Mouse (Mus musculus) frontal cortex, postnatal 10 days (tissue): ENCODE measurements around the gene Sart1.
"Not testable (repeated sequence)": the region's sequence is repeated elsewhere in the genome, so short reads cannot be mapped to it uniquely, and the experiment has no call there.

Experiments
- DNase-seq, 2 experiments: peaks; one replicate each; pipeline ENCODE4 v3.0.0; 2022; ENCODE audit warnings: low spot score in 2 of 2, mixed read lengths in 1 of 2

Gene Sart1

GRCm38 (mm10) chr19:5414534-5414957, 26.0 kb upstream of the Sart1 start:
- DNase-seq, result no peak

GRCm38 (mm10) chr19:5413840-5414239, 25.3 kb upstream of the Sart1 start:
- no peak for DNase-seq

GRCm38 (mm10) chr19:5411961-5412360, 23.5 kb upstream of the Sart1 start:
- DNase-seq, result no peak

GRCm38 (mm10) chr19:5410641-5411040, 22.1 kb upstream of the Sart1 start:
- no peak for DNase-seq

DNA sequence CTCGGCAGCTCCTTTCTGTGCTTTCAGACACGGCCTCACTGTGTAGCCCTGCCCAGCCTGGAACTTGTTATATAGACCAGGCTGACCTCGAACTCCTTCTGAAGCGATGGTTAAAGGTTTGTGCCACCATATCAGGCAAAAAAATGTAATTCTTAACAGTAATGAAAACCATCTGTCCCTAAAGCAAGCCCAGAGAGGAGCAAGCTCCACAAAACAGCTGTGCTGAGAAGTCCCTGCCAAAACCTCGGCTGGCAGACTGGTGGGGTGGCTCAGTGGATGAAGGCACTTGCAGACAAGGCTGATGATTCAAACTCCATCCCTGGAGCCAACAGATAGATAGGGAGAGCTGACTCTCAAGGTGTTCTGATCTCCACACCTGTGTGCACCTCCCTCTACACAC, 20.6 kb upstream of the Sart1 start:
- no peak for DNase-seq

- no peak for DNase-seq
These were observed 19.8 kb upstream of the Sart1 start for GRCm38 (mm10) chr19:5408057-5409001.

- peak in 1 of 2 experiments; percentile 26 for DNase-seq
These were observed 18.6 kb upstream of the Sart1 start for GRCm38 (mm10) chr19:5407133-5407532.

GRCm38 (mm10) chr19:5406531-5407126, 18.1 kb upstream of the Sart1 start:
- DNase-seq, result peak in 1 of 2 experiments; percentile 24

DNA sequence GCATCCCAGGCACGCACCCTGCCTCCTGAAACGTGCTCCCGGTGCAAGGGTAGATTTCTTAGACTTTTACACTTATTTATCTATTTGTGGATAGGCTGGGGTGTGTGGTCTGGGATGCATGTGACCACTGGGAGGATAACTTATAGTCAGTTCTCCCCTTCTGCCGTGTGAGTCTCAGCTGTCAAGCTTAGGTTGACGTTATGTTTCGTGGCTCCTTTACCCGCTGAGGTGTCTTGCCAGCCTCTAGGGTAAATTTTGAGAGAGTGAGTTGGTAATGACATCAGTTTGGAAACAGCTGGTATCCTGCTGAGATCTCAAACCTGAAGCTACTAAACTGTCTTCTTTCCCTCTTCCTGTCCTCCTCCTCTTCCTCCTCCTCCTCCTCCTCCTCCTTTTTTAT, 17.4 kb upstream of the Sart1 start:
- no peak for DNase-seq

GRCm38 (mm10) chr19:5402293-5402692, 13.8 kb upstream of the Sart1 start, which contains the start of gene Tsga10ip:
Tsga10ip (minus strand) TSS chr19:5402526.
- DNase-seq, result no peak

DNA sequence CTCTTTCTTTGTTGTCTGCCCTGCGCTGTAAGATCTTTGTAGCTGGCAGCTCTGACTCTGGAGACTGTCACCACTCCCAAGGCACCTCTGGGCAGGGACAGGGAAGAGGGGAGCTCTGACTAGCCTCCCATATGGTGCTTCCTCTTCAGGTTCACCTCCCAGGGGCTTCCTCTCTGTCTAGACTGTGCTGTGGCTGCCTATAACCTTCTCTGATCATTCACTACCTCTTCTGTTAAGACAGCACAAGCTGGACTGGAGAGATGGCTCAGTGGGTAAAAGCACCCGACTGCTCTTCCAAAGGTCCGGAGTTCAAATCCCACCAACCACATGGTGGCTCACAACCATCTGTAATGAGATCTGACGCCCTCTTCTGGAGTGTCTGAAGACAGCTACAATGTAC, 12.6 kb upstream of the Sart1 start:
- DNase-seq, result not testable (repeated sequence)

DNA sequence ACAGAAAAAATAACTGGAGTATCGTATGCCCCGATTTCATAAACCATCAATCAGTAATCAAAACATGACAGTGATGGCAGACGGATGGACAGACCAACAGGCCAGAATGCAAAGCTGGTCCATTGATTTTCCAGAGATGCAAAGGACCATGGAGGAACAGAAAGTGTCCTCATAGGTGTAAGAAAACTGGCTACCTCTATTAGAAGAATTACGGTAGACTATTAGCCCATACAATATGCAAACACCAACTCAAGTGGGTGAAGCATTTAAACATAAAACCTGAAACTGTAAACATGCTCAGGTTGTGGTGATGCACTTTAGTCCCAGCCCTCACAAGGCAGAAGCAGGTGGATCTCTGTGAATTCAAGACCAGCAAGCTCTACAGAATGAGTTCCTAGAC, 6.9 kb upstream of the Sart1 start:
- no peak for DNase-seq

- no peak for DNase-seq
These were observed 5.7 kb upstream of the Sart1 start for GRCm38 (mm10) chr19:5394168-5394567.

DNA sequence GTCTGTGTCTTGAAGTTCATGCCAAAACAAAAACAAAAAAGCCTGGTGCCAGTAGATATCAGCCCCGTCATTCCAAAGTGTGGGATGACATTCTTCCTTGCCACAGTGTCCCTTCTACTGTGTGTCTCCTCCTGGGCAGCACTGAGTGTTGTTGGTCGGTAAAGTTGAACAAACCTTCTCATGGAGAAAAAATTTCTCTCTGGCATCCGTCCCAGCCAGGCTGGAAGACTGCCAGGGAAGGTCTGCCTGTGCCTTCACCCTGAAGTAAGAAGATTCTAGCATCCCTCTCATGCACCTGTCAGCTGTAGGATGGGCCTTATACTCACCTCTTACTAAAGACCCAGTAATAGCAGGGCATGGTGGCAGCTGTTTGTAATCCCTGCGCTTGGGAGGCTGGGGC, 4.4 kb upstream of the Sart1 start:
- no peak for DNase-seq

- no peak for DNase-seq
These were observed 1.9 kb upstream of the Sart1 start for GRCm38 (mm10) chr19:5390416-5390815.

DNA sequence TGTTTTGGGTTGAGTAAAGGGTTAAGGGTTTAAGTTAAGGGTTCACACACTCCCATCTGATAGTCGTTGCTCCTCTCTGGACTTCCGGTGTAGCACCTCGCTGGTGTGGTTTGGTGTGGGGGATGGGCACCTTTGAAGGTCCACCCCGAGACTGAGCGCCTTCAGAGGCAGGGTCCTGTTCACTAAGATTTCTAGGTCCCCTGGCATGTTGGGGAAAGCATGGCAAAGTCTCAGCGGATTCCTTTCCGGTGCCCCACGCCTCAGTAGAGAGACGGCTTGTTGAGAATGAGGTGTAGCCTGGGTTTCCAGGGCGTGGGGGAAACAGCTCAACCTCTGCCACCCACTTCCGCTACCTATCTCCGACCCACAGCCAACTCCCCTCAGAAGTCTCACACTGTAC, 1.1 kb upstream of the Sart1 start:
- DNase-seq, result no peak

DNA sequence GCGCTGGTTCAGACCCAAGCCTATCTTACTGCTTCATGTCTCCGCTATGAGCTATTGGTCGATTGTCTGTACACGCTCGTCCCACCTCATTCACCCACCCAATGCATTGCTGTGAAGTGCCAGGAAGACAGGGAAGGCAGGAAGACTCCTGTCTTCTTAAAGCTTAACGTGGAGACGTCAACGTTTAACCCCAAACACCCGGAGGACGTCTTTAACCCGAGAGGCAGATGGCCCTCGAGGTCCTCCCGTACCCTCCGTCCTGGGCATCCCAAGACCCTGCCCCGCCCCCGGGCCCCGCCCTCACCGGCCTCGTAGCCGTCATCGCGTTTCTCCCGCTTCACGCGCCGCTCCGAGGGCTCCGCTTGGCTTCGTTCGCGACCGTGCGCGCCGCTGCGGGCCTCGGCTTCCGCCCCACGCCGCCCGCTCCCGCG, 477 bp downstream of the Sart1 start:
- DNase-seq, result no peak

- DNase-seq, result no peak
These were observed 3.8 kb downstream of the Sart1 start for GRCm38 (mm10) chr19:5384715-5385114.

GRCm38 (mm10) chr19:5383326-5383725, 5.2 kb downstream of the Sart1 start:
- DNase-seq, result no peak

DNA sequence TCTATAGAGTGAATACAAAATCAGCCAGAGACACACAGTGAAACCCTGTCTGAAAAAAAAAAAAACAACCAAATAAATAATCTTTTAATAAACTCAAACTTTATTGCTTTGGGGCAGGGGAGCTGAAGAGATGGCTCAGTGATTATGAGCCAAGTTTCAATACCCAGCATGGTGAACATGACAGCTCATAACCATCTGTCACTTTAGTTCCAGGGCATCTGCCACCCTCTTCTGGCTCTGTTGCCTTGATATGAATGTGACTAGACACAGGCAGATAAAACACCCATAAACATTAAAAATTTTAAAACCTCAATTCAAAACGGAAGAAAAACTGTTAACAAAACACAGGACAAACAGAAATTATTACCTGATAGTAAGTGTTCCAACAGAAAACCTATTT, 11.1 kb downstream of the Sart1 start:
- DNase-seq, result no peak

GRCm38 (mm10) chr19:5374748-5375147, 13.8 kb downstream of the Sart1 start:
- DNase-seq, result no peak

GRCm38 (mm10) chr19:5374177-5374576, 14.3 kb downstream of the Sart1 start:
- no peak for DNase-seq

- DNase-seq, result no peak
These were observed 15.8 kb downstream of the Sart1 start for GRCm38 (mm10) chr19:5372724-5373123.
